Mouse (Mus musculus) urinary bladder, postnatal 25 days (tissue): ENCODE results near the gene Vmn1r85.
A peak's percentile ranks its signal among the peaks of the same experiment; 100 is the strongest.

Experiments used
- DNase-seq: peaks from one replicate; pipeline ENCODE4 v3.0.0; 2022; ENCODE audit warnings: low spot score

Vmn1r85 gene

GRCm38 (mm10) chr7:13037901-13038555 is 56.9 kb downstream of the Vmn1r85 start, which contains the start of gene Ube2m:
Gene Ube2m (minus strand): TSS chr7:13038275.
- DNase-seq = peak; percentile 98

GRCm38 (mm10) chr7:13037366-13037765 is 57.6 kb downstream of the Vmn1r85 start:
- DNase-seq = peak; percentile 45

GRCm38 (mm10) chr7:13036806-13037205 is 58.2 kb downstream of the Vmn1r85 start:
- DNase-seq = no peak

GRCm38 (mm10) chr7:13035211-13035855 is 59.6 kb downstream of the Vmn1r85 start:
- DNase-seq = no peak

GRCm38 (mm10) chr7:13034148-13034977 is 60.6 kb downstream of the Vmn1r85 start, which contains the start of gene Chmp2a:
Gene Chmp2a (minus strand): TSS chr7:13034807.
- DNase-seq = peak; percentile 97

GRCm38 (mm10) chr7:13033451-13034147 is 61.4 kb downstream of the Vmn1r85 start:
- DNase-seq = no peak
